Mouse (Mus musculus): ENCODE measurements at regions not wholly inside any gene's neighbourhood (a gene's known extent, or its start where the extent isn't known, plus 50 kb on each side); places are given as distances from the start of the nearest gene placed in this dataset.

DNA sequence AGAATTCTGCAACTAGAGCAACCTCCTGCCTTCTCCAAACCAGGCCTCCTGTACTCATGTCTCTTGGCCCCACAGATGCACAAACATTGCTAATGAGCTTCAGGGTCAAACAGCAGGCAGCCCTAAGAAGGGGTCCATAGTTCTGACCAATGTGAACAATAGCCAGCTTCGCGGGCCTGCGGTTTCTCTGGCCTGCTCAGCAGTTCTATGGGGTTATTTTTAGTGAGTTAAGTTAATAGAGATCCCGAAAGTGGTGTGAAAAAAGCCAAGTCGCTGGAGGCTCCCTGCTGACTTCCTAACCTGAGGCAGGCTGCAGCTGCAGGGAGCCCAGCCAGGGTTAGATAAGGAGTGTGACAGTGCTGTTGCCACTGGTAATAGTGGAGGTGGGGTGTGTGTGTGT is 106.6 kb downstream of the Pdcd6ip start:
- no peak for DNase-seq

DNA sequence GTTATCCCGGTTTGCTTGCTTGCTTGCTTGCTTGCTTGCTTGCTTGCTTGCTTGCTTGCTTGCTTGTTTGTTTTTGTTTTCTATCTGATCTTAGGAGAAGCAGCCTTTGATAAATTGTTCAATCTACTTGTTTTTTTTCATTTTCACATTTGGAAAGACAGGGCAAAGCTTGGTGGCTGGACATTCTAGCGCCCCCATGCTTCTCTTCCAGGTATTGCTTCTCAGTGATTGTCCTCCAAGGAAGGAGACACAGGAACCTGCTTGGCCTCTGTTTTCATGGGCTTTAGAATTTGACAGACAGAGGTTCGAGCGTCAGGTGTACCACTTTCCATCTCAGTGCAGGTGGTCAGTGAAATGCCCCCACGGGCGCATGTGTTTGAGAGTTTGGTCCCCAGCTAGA is 120.8 kb downstream of the Pdcd6ip start:
- DNase-seq = peak in 1 of 2 experiments; percentile 17

DNA sequence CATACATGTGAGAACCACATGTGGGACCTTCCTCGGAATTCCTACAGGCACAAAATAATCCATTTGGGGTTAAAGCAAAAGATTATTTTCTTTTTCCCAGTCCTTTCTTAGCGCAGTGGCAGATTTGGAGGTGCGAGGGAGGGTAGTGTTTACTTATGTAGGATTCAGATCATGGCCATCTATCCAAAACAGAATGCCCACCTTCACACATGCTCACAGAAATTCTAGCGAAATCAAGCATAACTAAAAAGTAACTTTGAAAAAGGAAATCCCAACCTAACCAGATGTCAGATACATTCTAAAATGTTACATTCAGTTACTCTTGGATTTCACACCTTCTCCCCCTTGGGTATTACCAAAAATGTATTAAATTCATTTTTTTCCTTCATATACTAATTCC is 121.6 kb downstream of the Pdcd6ip start:
- no peak for DNase-seq

DNA sequence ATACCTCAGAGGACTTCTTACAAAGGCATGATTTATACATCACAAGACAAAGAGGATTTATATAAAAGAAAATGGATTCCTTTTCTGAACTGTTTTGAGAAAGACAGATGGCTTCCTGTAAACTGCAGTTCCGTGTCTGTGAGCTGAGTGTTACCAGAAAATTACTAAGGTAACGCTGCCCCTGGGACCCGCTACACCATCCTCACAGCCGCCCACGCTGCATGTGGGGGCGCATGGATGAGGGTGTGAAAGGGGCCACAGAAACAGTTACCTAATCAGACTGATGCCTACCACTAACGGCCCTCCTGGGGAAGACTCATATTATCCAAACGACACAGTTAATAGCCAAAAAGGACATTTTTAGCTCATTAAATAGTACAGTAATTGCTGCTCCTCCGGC is 129.8 kb downstream of the Pdcd6ip start:
- DNase-seq = no peak

DNA sequence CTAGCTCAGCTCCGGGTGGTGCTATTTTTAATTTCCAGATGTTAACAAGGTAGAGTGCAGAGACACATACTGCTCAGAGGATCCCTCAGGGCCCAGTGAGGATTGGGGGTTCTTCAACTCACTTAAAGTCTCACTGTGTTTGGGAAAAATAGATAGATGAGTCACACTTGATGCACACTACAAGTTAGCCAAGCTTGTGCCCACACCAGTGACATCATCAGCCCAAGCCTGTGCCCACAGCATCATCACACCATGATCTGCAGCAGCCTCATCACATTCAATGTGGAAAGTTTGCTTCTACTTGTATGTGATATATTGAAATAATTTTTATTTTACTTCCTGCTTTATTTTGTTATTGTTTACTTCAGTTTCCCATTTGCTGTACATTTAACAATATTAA is 139.2 kb downstream of the Pdcd6ip start:
- no peak for DNase-seq

DNA sequence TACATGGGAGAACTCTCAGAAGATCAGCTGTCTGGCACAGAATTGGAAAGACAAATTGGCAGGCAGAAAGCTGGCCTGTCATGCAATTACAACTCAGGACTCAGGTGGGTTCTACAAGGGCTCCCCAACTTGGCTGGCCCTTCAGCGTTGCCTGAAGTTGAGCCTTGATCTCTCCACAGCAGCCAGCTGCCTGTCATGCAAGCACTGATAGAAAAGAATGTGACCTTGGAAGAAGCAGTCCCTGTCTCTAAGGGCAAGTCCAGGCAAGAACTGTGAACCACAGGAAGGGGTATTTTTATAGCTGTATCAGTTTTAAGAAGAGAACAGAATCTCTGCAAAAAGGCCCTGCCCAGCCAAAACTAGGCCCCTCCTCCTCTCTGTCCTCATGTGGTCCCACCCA is 140.4 kb downstream of the Pdcd6ip start:
- no peak for DNase-seq

DNA sequence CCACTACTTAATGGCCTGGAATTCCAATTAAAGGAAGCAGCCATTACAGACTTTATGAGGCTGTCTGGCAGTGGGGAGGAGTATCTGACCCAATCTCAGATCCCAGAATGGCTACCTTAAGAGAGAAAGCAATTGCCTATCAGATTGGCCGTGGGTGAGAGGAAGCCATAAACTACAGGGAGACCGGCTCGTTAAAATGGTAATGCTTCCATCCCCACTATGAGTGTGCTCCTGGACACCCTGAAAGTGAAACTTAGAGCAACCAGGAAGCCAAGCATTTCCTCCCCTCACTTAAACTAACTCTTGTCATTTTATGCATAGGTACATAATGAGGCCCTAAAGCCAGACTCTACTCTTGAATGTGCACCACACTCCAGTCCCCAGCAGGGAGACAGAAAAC is 141.4 kb downstream of the Pdcd6ip start:
- no peak for DNase-seq

DNA sequence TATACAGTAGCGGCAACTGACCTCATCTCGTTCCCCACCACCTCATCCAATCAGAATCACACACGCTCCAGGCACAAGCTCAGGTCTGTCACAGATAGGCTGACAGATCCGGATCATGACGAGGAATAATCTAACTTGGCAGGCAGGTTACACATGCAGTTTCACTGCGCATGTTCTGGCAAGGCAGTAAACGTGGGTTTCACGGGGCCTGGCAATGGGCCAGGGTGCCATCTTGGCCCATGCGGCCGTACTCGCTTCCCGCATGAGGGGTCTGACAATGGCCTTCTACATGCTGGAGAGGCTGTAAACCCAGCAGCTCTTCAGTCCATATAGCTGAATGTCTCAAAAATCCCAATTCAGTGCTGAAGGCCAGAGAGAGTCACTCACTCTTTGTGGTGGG is 154.1 kb downstream of the Pdcd6ip start:
- no peak for DNase-seq

DNA sequence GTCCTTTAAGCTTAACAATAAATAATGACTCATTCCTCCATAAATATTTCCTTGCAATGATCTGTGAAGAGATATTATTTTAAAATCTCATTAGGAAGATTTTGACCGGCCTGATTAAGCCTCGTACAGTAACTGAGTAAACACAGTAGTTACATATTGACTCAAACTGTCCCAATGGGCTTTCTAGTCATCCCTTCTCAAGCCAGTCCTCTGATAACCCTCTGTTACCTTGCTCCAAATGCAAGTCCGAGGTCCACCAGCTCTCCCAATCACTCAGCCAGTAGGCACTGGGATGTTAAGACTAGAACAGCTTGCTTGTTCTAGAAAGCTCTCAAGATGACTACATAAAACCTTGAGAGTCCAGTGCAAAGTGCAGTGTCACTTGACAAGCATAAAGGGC is 160.6 kb downstream of the Pdcd6ip start:
- no peak for DNase-seq

DNA sequence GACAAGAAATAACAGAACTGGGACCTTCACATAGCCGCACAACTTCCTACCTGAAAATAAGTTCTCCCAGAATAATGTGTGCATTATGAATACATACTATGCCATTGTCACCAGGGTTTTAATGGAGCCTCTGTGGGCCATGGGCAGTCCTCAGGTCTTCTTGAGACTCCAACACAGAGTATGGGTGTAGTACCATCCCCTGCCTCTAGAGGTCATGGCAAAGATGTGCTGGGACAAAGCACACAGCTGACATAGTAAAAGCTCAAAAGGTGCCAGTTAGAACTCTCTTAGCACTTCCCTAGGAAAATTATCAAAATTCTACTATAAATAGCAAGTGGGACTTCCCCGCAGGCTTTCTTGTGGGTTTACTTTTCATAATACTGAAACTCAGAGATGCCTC is 179.5 kb downstream of the Pdcd6ip start:
- peak; percentile 24 to 66 for DNase-seq

DNA sequence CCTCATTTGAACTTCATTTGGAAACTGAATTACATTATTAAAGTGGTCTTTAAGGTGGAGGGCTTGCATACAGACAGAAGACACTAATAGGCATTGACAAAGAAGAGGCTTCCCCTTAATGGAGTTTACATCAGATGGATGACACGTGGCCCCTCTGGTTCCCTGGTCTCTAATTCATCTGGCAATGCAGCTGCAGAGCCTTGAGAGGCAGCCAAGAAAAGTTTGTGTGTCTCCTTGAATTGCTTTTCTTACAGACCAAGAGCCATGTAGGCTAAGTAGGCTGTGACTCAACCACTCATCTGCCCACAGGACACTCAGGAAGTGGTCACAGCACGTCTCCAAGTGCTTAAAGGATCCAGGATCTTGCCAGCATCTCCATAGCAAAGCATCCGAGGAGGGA is 183.8 kb downstream of the Pdcd6ip start:
- DNase-seq = no peak

DNA sequence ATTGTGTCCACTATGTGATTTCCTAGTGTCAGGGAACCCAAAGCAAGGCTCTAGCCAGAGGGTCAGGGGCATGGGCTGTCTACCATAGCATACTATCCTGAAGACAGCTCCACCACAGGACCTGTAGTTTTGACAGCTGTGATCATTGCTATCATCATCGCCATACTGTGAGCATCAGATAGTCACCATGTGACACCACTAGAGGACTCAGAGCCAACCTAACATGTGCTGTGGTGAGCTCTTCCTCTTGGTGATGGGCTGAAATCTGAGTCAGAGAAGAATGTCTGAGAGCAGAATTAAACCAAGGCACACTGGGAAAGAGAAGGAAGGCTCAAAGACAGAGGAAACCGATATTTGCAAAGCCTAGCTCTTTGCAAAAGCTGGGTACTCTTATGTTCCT is 184.9 kb downstream of the Pdcd6ip start:
- DNase-seq = no peak

DNA sequence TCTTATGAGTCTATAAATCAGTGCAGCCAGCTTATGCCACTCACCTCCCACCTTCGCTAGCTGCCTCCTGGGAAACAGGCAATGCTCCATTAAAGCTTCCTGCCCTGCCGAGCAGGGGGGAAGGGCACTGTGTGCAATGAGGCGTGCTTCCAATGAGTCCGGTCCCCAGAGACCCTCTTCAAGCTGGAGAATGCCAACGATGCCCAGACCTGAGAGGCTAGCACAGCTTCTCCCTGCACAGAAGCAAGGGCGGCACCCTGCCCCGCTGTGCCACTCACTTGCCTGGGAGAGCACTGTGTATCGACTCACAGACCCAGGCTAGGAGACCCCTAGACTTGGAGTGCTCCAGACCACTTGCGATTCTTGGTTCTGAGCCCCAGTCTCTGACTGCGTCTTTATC is 188.3 kb downstream of the Pdcd6ip start:
- DNase-seq = peak; percentile 22 to 27

DNA sequence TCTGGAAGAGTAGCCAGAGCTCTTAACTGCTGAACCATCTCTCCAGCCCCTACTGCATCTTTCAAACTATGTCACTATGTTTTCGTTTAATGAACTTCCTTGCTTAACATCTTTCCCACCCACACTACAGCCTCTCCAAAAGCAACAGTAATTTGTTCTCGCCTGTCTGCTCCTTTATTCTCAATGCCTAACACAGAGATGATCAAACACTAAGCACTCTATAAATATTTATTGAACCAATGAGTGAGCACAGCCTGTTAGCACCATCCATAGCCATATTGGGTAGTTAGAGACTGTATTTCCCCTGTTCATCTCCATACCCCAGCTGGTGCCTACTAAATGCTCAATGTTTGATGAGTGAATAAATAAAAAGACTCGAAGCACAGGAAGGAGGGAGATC is 189.6 kb downstream of the Pdcd6ip start:
- DNase-seq = no peak

DNA sequence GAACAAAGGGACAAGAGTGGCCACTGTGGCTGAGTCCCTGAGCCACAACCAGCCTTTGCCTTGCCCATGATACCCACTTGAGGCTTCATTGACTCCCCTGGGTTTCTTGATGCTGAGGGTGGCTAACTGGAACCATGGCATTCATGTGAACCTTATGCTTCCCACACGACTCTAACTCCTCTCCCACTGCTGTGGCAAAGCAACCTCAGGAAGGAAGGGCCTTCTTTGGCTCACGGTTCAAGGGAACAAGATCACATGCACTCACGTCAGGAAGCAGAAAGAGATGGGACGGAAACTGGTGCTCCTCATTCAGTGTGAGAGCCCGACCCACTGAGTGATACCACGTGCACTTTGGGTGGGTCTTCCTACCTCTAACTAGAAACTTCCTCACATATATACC is 190.3 kb downstream of the Pdcd6ip start:
- no peak for DNase-seq

DNA sequence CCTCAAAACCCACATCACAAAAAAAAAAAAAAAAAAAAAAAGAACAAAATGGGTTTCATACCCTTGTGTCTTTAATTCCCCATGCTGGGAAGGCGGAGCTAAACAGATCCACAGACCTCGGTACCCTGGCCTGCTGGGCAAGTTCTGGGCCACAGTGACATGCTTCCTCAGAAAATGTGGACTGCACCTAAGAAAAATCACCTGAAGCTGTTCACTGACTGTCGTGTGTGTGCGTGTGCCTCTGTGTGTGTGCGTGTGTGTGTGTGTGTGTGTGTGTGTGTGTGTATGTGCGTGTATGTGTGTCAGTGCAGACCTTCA is 192.4 kb downstream of the Pdcd6ip start:
- DNase-seq = no peak

DNA sequence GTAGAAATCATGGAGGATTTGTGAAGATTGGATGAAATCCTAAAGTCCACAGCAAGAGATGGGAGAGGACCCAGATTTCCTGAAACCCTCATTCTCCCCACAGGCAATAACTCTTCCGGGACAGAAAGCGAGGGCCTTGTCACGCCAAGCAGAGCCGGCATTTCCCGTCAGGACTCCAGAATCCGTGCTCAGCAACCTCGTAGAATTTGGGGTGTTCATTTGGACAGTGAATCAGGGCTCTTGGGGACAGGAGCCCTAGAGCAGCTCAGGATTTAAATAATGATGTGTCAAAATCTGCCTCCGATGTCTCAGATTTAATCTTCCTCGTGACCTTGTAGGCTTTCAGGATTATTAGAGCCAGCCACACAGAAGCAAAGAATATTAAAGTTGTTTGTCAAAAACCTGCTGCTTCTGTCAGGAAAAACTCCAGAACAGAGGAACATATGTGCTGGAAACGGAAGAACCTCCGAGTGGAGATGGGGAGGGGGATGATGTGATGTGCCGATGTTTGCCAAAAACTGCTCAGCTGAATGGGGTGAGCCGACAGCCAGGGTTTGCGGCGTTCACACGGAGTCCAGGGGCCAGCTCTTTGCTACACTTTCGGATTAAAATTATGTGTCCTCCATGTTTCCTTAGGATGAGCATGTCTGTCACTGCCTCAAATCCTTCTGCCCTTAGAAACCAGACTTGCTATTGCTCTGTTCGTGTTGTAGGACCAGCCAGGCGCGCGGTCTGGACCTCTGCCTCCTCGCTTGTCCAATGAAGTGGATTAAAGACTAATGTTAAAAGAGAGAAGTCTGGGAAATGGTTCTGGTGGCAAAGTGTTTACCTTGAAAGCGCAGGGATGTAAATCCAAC is 193.0 kb downstream of the Pdcd6ip start:
- peak; percentile 55 to 56 for DNase-seq

DNA sequence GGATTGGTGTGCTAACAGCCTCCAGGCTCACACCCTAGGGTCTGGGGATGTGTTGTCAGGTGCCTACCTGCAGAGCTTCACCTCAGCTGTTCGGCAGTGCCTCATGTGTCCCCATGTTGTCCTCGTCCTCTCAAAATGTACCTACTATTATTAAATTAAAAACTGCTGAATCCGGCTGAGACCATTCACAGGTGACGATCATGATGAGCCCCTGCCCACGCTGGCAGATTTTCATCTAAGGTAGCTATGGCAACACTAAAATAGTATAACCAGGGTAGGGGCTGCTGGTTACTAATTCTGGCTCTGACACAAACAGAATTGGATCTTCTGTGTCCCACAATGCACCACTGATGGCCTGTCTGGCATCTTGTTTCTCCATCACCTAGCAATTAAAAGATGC is 196.8 kb downstream of the Pdcd6ip start:
- no peak for DNase-seq

DNA sequence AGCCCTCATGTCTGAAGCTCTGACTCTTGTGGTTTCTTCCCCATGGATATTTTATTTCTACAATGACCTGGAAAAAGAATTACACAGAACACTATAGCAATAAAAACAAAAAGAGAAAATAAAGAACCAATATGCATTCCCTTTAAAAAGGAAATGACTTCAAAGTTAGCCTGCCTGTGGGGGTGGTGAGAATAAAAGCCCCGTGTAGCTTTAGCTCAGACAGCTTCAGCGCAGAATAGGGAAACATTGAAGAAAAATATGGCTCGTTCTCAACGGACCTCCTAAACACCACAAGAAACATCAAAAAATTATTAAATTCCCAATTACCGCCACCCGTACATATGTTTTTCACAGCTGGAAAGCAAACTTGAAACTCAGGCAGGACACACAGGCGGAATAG is 198.7 kb downstream of the Pdcd6ip start:
- DNase-seq = no peak

DNA sequence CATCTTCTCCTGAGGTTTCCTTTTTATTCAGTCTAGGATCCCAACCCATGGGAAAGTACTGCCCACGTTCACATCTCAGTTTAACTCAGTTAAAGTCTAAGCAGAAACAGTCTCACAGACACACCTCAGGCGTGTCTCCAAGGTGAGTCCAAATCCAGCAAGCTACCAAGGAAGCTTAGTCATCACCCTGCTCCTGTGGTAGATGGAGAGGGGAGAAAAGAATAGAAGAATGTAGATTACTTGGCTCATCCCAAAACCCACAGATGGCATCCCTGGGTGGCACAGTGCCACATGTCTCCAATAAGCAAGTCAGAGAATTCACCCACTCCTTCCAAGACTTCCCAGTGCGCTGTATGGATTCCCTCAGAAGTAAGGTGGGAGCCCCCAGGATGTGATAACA is 199.2 kb downstream of the Pdcd6ip start:
- peak; percentile 63 to 80 for DNase-seq

DNA sequence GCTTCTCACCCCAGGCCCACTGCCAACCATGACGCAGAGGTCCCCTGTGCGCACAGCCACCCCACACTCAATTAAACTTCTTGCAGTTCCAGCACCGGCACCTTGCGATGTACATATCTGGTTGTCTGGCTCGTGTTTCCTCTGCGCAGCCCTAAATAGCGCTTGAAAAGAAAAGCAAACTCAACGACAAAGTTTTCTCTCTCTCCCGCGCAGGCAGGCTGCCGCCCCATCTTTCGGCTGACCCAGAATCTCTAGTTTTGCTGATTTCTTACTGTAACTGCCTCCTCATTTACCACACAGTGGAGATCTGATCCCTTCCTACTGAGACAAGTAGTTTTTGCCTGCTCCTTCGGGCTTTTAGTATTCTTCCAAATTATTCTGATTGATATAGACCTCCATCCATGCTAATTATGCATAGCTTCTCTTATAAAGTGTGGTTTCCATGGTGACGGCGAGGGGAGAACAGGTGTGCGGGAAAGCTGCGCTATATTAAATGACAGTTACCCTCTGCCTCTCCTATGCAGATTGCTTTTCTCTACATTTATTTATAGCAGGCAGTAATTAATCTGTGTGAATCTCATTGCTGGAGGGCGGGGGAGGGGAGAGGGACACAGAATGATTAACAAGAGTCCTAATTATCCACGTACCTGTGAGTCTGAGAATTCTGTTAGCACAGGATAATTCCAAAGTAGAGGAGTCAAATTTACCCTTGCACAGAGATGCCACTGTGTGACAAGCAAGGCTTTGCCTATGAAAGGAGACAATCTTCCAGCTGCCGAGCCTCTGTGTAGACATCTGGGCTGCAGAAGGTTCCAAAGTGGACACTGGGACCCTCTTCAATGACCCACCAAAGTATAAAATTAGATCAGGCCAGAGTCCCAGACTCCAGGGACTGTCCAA is 200.2 kb downstream of the Pdcd6ip start:
- no peak for DNase-seq

DNA sequence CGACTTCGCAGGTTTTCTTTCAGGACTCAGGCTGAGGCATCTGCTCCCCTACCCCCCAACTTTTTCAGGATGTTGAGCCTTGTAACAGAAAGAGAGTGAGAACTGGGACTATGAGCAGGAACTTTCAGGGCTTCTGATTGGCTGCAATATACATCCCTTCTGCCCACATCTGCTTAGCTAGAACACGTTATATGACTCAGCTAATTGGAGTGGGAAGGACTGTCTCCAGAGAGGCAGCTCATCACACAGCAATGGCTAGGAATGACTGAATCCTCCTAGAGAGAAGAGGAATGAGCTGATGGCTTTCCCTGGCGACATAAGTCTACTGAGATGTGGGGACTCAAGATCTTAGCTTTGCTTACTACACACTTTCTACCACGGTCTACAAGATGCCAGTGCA is 208.8 kb downstream of the Pdcd6ip start:
- no peak for DNase-seq

DNA sequence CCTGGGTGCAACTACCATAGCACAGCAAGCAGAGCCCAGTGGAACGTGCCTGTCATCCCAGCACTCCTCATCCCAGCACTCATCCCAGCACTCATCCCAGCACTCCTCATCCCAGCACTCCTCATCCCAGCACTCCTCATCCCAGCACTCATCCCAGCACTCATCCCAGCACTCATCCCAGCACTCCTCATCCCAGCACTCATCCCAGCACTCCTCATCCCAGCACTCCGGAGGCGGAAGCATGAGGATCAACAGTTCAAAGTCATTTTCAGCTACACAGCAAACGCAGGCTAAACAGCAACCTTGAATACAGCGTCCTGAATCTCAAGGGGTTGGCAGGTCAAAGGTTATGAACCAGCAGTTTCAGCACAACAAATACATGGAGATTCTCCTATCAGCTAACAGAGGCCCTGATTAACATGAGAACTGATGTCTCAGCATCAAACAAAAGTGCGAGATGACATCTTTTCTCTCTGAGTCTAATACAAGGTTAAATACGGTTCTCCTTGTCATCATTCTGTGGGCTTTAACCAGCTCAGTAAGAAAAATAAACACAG is 211.8 kb downstream of the Pdcd6ip start:
- no peak for DNase-seq

DNA sequence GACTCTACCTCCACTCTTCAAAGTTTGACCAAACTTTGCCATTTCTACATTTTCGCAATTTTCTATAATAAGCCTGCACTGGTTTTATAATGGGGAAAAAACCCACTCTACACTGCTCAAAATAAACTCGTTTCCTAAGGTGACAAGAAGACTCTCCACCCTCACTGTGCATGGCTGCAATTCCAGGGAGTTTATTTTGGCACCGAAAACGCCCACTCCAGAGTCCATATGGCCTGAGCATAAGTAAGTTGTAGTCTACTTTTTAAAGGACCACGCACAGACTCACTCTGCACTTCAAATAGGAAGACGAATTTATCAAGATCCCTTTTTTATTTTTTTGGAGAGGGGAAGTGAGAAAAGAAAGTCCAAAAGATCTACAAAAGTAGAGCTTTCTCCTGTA is 219.4 kb downstream of the Pdcd6ip start:
- no peak for DNase-seq
